Mouse (Mus musculus) kidney, postnatal 25 days (tissue): ENCODE measurements around the gene Mamdc2.
A peak's percentile ranks its signal among the peaks of the same experiment; 100 is the strongest.

Experiments used
- DNase-seq, 2 experiments: peaks; one replicate each; pipeline ENCODE4 v3.0.0; 2021; ENCODE audit warnings: mixed read lengths in 2 of 2

The Mamdc2 gene

DNA sequence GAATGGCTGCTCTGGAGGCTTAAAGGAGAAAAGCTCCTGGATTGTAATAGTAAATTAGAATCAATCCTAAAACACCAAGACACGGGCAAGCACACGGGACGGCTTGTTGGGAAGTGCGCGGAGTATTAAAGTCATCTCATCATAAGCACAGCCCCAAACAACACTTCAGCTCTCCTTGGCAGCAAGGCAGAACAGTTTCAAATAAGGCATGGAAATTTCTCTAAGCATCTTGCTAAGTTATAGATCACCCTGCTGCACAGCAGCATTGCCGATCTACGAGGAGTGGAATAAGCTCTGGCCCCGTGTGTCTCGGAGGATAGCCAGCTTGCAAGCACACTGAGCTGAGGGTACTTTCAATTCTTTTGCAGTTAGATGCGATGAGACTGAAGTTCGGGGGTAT lies 13.8 kb downstream of the Mamdc2 start:
- no peak for DNase-seq

DNA sequence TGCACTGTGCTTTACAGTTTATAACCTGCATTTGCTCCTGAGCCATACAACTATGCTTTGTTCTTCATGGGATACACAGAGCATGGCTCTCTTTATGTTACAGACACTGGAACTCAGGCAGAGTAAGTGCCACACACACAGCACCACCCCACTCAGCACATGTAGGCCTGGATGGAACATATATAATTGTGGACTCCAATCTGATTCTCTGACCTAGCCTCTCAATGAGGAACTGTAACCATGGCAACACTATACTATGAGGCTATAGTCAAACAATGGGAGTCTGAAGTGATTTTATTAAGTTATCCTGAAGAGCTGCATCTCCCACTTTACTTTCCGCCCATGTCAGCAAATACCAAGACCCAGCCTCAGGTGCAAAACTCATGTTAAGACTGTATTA lies 30.6 kb downstream of the Mamdc2 start:
- no peak for DNase-seq

DNA sequence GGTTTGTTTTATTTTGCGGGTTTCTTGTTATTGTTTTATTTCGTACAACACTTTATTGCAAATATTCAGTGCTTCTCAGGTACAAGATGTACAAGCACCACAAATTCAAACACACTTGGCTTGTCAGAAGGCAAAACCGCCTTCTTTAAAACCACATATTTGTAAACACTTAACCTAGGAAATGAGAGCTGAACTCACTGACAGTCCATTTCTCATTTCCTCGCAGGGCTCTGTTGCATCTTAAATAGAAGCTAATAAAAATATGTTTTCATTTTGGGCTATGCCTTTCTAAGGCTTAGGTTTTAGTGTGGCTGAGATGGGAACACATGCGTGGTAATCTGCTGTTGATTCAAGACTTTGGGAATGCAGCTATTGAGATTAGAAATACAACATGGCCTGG lies 37.4 kb downstream of the Mamdc2 start:
- DNase-seq = no peak

GRCm38 (mm10) chr19:23410328-23410727 lies 37.9 kb downstream of the Mamdc2 start:
- no peak for DNase-seq

DNA sequence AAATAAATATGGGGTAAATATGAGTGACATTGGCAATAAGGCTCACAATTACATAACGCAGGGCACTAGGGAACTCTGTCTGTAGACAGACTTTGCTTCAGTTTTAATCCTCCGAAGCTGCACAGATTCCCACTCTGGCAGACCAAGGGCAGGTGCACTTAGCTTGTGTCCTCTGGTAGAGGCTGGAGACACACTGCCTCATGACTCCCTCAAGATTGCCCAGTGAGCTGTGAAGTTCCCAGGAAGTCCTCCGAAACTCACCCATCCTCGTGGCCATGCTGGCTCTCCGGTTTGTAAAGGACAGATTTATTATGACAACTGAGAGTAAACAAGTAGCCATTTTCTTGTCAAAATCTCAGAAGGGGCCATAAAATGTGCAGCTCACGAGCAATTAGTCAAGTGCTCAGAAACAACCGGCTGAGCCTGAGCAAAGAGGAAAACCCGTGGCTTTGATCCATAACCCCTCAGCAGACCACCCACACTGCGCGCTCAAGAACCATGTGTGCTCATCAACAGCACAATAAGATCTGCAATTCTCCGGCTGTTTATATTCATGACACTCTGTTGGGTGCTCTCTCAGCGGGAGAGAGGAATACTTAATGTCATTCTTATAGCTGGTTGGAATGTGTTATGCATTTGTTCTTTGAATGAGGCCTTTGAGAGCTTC lies 46.6 kb downstream of the Mamdc2 start:
- DNase-seq = peak in 1 of 2 experiments; percentile 30

DNA sequence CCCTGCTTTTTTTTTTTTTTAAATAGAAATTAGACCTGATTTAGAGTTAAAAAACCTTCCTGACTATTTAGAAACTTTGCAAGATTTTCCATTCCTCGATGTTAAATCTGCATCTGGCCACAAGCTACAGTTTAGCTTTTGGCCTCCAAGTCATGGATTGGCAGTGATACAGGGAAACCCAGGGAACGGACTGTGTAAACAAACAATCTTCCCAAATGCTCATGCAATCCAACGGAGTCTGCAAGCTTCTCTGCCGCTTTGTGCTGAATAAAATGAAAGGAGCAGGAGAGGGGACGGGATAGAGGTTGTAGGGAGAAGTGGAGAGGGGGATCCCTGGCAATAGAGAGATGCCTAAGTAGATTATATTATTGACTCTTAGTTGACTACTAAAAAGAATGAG lies 47.8 kb downstream of the Mamdc2 start:
- DNase-seq = peak; percentile 36 to 38

DNA sequence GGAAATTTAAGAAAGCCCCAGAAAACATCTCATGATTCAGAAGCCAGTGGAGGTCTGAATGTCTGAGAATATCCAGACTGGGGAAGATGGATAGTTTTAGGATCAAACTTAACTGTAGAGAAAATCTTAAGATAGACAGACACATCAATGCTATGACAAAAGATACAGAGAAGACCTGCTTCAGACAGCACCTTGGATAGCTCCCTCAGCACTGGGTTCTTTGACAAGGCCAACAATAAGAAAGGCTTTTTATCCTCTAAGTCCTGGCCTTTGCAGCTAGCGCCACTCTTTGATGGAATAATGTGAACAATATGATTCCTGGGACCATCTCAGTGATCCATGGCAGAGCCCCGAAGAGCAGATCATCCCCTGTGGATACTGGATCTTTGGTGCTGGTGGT lies 52.3 kb downstream of the Mamdc2 start:
- peak in 1 of 2 experiments; percentile 2 for DNase-seq

DNA sequence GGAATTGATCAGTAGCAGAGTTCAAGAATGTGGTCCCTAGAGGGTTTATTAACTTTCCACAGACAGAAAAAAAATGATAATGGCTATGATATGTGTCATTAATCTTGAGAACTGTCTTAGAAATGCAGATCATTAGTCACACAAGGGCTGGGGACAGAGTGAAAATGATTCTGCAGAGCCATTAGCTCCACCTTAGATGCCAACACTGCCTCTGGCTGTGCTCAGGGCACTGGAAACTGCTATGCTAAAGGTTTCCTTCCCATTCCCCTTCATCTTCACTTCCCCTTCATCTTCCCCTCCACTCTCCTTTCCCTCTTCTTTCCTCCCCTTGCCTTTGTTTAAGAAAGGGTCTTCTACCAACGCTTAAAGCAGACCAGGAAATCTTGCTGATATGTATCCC lies 53.6 kb downstream of the Mamdc2 start:
- DNase-seq = no peak

- DNase-seq = no peak
Measured at GRCm38 (mm10) chr19:23388862-23389272, 59.4 kb downstream of the Mamdc2 start.

DNA sequence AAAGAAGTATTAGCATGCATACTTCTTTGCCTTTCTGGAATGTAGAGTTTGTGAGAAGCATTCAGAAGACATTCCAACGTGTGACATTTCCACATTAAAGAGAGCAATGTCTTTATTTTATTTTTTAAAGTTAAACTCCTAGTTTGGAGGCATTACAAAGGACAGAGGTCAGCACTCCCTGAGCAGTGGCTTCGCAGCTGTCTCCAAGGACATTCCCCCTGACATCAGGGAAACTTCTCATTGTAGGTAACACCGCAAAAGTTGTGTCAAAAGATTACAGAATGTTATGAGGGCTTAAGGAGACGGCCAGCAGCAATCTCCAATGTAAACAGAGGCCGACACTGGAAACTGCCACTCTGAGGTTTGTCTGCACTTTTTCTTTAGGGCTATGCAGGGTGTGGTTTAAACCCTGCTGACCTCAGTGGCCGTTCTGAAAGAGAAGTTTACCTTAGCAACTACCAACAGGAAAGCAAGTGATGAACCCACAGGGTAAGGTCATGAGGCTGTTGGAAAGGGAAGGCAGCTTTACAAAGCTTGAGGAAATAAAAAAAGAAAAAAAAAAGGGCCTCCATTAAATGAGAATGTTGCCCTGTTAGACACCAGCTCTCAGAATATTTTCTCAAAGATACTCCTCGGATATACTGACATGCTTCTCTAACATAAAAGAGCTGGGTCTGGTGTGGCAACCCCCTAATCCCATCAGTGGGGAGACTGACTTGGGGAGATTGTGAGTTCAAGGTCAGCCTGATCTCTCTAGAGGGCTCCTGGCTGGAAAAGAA lies 60.0 kb downstream of the Mamdc2 start:
- DNase-seq = no peak

DNA sequence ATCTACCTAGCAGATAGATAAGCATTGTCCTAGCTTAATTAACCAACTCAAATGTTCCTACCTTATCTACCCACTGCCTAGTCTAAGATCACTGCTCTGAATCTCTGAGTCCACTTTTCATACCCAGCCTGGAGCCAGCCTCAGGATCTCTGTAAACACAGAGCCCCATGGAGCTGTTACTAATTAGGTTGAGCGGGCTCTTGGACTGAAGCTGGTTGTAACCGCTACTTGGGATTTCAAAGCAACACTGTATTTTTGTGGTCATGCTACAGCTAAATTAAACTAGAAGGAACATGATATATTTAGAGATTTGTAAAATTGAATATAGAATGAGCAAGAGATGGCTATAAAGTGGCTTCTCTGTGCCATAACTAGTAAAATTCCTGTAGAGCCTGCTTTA lies 65.8 kb downstream of the Mamdc2 start:
- DNase-seq = no peak

DNA sequence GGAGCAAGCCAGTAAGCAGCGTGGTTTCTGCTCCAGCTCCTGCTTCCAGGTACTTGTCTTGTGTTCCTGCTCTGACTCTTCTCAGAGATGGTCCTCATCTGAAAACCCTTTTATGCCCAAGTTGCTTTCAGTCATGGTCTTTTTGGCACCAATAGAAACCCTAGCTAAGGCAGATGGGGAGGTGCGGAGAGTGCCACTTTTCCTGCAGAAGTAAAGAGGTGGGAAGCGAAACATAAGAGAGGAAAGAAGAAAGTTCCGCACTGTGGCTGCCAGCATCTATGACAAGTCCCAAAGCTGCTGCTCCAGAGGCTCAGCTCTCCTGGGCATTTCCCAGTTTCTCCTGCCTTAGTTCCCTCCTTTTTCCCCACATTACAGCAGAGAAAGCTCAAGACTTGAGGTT lies 67.3 kb downstream of the Mamdc2 start:
- DNase-seq = no peak

GRCm38 (mm10) chr19:23379752-23380504 lies 68.3 kb downstream of the Mamdc2 start:
- peak in 1 of 2 experiments; percentile 23 for DNase-seq

GRCm38 (mm10) chr19:23376536-23377201 lies 71.6 kb downstream of the Mamdc2 start:
- DNase-seq = no peak

GRCm38 (mm10) chr19:23374941-23375656 lies 73.1 kb downstream of the Mamdc2 start:
- no peak for DNase-seq

DNA sequence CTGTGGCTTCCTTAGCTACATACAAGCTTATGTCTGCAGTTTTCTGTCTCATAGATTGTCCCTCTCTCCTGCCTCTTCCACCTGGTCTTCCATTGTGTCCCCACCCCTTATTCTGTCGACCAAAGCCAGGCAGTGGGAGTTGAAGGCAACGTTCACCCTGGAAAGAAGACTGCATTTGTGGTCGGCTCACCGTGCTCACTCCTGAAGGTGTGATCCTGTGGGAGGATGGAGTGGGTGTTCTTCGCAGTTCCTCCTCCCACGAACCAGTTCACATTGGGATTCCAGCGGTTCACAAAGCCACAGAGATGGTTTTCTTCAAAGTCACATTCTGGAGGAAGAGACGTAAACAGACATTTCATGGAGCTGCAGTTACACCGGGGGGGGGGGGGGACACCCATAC lies 74.5 kb downstream of the Mamdc2 start:
- no peak for DNase-seq

- DNase-seq = peak; percentile 59 to 76
Measured at GRCm38 (mm10) chr19:23373287-23373686, 75.0 kb downstream of the Mamdc2 start.

DNA sequence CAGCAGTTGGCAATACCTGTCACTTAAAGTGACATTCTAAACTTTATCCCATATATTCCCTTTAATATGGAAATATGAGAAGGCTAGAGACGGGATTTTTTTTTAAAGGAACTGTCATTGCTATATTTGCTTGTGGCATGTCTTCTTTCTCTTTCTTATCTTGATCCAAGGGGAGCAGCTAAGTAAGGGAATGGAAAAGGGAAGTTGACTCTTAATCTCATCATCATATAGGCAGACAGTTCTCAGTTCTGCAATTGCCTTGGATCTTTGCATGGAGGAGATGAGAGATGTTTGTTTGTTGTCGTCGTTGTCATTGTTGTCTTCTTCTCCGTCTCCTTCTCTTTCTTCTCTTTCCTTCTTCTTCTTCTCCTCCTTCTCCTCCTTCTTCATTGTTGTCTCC lies 79.0 kb downstream of the Mamdc2 start:
- no peak for DNase-seq

DNA sequence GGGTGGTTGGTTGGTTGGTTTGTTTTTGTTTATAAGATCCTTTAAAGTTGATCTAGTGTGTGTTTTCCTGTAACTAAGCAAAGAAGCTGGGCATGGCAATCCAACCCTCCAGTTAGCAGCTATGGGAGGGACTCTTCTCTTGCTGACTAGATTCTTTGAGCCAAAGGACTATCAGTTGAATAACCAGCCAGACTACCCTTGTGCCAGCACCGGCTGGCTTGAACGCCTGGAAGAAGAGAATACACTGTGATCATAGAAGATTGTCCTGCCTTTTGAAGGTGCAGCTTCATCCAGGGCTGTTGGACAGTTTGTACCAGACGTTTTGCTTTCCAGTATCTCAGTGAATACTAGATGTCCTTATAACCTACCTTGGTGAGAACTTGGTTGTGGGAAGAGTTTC lies 86.2 kb downstream of the Mamdc2 start:
- no peak for DNase-seq

DNA sequence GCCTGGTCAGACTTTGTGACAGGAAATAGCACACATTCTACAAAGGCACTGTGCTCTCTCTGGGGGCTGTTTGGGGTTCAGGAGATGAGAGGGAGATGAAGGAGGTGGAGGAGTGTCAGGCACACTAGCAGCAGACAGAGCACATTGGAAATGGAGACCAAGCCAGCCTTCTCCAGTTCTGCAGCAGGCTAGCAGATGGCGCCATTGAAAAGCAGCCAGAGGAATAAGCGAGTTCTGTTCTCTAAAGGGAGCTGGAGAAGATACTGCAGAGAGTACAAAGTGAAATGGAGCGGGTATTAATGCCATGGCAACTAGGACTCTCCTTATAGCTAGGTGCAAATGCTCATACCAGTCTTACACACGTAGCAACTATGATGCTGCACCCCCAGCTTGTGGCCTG lies 87.1 kb downstream of the Mamdc2 start:
- DNase-seq = no peak

DNA sequence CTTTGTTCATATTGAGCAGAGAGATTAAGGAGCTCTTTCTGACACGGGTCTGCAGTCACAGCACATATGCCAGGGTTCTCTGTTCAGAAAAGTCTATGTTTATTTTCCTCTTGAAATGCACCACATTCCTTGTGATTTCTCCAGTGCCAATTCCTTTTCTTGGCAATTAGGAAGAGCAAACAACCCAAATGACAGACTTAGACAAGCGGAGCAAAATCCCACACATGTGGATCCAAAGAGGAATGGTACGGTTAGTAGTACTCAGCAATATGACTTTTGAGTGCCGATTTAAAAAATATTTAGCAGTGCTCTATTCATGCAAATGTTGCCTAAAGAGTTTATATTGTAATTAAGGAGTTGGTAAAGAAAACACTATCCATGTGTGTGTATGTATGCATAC lies 87.7 kb downstream of the Mamdc2 start:
- DNase-seq = no peak

GRCm38 (mm10) chr19:23357253-23357652 lies 91.0 kb downstream of the Mamdc2 start:
- DNase-seq = no peak

DNA sequence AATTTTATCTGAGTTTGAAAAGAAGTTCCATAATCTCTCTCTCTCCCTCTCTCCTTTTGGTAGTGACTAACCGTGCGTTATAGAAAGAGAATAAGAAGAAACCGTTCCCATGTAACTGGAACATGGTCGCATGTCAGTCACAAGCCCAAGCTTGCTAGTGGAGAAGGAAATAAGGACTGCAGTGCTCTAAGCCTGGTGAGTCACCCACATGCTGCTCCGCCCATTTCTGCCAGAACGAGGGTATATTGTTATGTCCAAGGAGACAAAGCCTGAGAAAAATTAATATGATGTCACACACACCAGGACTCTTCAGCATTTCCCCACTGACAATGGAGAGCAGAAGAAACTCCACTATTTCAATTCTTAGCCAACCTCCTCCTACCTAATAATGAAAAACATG lies 93.5 kb downstream of the Mamdc2 start:
- DNase-seq = no peak
